Mouse (Mus musculus) liver, postnatal 0 days (tissue): ENCODE measurements around the gene Wdr24.

ENCODE experiments used
- CTCF ChIP-seq: sonication (generic); IDR thresholded peaks from 2 replicates; pipeline ENCODE4 v1.5.1; 2016; ENCODE audit warnings: antibody characterized with exemption, low read depth
- EP300 ChIP-seq: IDR thresholded peaks from 2 replicates; pipeline ENCODE4 v1.6.1; 2016; ENCODE audit warnings: antibody characterized with exemption, low read depth, mild to moderate bottlenecking

- TF ChIP-seq CTCF (no peak), EP300 (no peak)
Measured at GRCm38 (mm10) chr17:25840519-25840918, 17.1 kb downstream of the Wdr24 start.
